In the genomic region with DNA sequence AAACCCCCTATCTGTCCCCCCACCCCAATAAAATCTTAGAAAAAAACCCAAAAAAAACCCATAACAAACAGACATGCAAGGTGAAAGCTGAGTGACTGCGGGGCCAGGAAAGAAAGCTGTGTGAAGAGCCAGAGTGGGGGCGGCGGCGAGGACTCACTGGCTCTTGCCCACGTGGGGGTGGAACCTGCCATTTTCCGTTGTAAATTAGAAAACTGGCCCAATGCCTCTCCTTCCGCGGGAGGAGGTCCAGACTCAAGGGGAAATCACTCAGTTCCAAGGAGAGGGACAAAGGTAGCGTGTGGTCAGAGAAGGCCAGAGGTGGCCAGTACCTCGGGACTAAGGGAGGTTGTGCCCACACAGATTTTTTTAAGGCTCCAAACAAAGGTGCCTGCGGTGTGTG, we compare ENCODE assay signal across 15 mouse cellular contexts. TPM values are rescaled to one million over a fixed set of nuclear protein-coding genes. Genes with fewer than 3 reads are reported as not detected.
DNase-seq lines count a peak whose midpoint lies in the region.
"Had no signal": no experiment of that assay in that cellular context is flagged by ENCODE, and none has a peak within 500 bp of the region (broad histone marks: within the 10 kb centered on the region; RNA-seq: fewer than 3 reads in every experiment).

No protein-coding gene starts in this region.

- peak; percentile 61 for DNase-seq in gastrocnemius, adult 18-20 months (ENCODE audit: low spot score)
- no peak for DNase-seq in gastrocnemius, postnatal 36 days
- DNase-seq in ovary, adult 18-20 months (ENCODE audit: low spot score): peak; percentile 20
- DNase-seq in ovary, postnatal 10 days (ENCODE audit: low spot score): no peak
- peak; percentile 59 for DNase-seq in gastrocnemius, postnatal 25 days
- DNase-seq in cerebellum, postnatal 4 days (ENCODE audit: low spot score in 2 of 2): no peak
- no peak for DNase-seq in thymus, postnatal 0 days (ENCODE audit: low spot score)
- DNase-seq: cerebellum, postnatal 36 days; left cerebral cortex, postnatal 4 days; lung, adult 18-20 months had no signal

- intact Hi-C loops in gastrocnemius, postnatal 36 days (cut with DNase I): no loop called here

RNA-seq across cellular contexts. Expression of a gene that starts 4.5 kb away (rescaled TPM):
- 100 to 1,000 TPM; 286 to 347 TPM for total RNA-seq in gastrocnemius, adult 18-20 months (2021)
- 100 to 1,000 TPM; 201 to 258 TPM for total RNA-seq in gastrocnemius, postnatal 36 days (2021)
- 100 to 1,000 TPM; 213 to 256 TPM for total RNA-seq in gastrocnemius, postnatal 25 days (2021)
- polyA plus RNA-seq in thymus, postnatal 0 days (2015; fragmentation: Nextera tagmentation; extraction: Ambion mirVana): 0.33 and 0.47 TPM in 2 replicates
- polyA plus RNA-seq: forebrain, embryonic 13.5 days; liver, adult 2 months had no signal

RNA-seq across cellular contexts. Expression of a gene that starts 52.7 kb away (rescaled TPM):
- total RNA-seq in gastrocnemius, adult 18-20 months (2021): under 1 TPM; 0.25 to 0.40 TPM
- under 1 TPM; 0.20 to 0.36 TPM for total RNA-seq in gastrocnemius, postnatal 36 days (2021)
- total RNA-seq in gastrocnemius, postnatal 25 days (2021): under 1 TPM; 0.19 to 0.20 TPM
- polyA plus RNA-seq in thymus, postnatal 0 days (2015; fragmentation: Nextera tagmentation; extraction: Ambion mirVana): 0.24 and 0.49 TPM in 2 replicates
- total RNA-seq: layer of hippocampus, postnatal 25 days had no signal
- polyA plus RNA-seq: forebrain, embryonic 13.5 days; hindbrain, embryonic 10.5 days; neural tube, embryonic 11.5 days had no signal

Comparison
In these comparisons a context has a peak if more than half of its experiments do, and no peak if none do; other contexts are left out.
1. DNase-seq: peak in gastrocnemius, adult 18-20 months (single experiment), ovary, adult 18-20 months (single experiment) and gastrocnemius, postnatal 25 days (single experiment); none in gastrocnemius, postnatal 36 days (0 of 2), ovary, postnatal 10 days (single experiment), cerebellum, postnatal 4 days (0 of 2) and thymus, postnatal 0 days (single experiment).